Mouse (Mus musculus): ENCODE results near the gene Vmn1r88. TPM values are rescaled to one million over a fixed set of nuclear protein-coding genes. Genes with fewer than 3 reads are reported as not detected.

Gene Vmn1r88
- not detected in 3 replicates for total RNA-seq (2017)

DNA sequence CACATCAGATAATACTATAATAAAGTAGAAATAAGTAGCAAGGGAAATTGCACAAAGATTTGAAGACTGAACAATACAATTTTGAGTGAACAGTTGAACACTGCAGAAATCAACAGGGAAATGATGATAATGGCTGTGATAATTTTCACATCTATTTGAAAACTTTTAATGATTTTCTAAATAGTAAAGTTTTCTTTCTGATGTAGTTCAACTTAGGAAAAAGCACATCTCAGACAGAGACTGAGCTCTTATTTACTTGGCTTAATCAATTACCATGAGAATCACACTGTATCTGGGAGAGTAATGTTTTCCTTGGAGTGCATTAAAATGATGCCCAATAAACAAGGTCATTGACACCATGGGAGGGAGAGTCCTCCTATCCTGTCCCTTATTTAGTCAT lies at the start of gene Vmn1r88:
Gene Vmn1r88, plus strand, starts transcription at position 301 of the 400 bp plus-strand sequence.
- ATAC-seq (replicated peaks; ENCODE audit: insufficient number of reproducible peaks, low FRiP score, low TSS enrichment, poor library complexity, severe bottlenecking), result no peak

GRCm38 (mm10) chr7:13119817-13120216 lies 39.6 kb upstream of the Vmn1r88 start, which contains the start of gene Vmn1r86:
TSS of gene Vmn1r86 (minus strand) at chr7:13119917.
- ATAC-seq (replicated peaks; ENCODE audit: insufficient number of reproducible peaks, low FRiP score, low TSS enrichment, poor library complexity, severe bottlenecking), result no peak

DNA sequence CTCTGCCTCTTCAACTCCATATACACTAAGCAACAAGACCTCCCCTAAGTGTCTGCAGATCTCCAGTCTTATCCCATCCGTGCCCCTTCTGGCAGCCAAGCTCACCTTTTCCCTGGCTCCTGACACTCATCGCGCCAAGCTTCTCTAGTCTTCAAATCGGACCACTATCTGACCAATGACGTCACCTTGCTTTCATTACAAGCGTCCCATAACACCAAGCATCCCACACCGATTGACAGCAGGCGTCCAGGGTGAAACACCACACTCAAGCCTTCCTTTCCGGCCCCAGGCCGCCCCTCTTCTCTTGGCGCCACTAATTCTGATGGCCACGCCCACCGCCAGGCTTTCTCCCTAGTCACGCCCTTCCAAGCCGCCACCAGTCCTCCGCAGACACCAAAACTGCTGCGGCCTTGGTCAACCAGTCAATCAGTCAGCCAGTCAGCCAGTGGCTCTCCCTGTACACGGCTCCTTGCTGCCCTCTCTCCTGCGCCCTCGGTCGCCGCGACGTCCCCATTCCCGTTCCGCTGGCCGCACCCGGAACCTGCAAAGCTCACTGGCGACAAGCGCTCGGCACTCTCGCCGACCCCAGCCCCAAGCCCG lies 35.7 kb upstream of the Vmn1r88 start:
- ATAC-seq (replicated peaks; ENCODE audit: insufficient number of reproducible peaks, low FRiP score, low TSS enrichment, poor library complexity, severe bottlenecking), result peak; percentile 70

GRCm38 (mm10) chr7:13131856-13132255 lies 27.5 kb upstream of the Vmn1r88 start:
- ATAC-seq (replicated peaks; ENCODE audit: insufficient number of reproducible peaks, low FRiP score, low TSS enrichment, poor library complexity, severe bottlenecking), result no peak

DNA sequence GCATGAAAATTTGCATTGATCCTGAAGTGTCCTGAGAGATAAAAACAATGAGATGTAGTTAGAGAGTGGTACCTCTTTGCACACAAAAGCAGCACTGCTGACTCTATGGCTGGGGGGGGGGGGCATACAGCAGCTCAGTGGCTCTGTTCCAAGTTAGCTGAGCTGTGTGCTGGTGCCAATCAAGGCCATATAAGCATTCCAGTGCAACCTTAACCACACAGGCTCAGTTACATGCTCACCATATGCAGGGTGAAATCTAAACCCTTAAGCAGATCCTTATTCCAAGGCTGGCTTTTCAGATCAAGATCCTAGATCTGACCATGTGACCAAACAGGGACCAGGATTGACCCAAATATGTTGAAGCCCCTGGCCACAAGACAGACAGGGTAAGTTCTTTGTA lies 22.0 kb upstream of the Vmn1r88 start:
- no peak for ATAC-seq (replicated peaks; ENCODE audit: insufficient number of reproducible peaks, low FRiP score, low TSS enrichment, poor library complexity, severe bottlenecking)

DNA sequence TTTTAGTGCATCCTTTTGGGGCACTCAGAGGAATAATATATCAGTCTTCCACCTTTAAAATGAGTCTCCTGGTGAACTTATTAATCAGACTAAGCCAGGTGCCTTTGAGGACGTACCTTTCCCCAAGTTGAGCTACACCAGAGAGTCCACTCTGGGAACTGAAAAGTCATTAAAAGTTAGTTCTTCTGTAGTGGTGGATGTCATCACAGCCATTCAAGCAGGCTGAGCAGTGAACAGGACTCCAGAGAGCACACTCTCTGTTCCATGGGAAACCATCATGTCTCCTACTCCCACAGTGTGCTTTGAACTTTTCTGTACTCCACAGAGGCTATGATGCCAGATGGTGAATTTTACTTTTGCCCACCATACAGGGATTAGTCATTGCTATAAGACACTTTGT lies 19.3 kb upstream of the Vmn1r88 start, which contains the start of gene Vmn1r87:
Gene Vmn1r87, minus strand, starts transcription at position 101 of the 400 bp plus-strand sequence.
- ATAC-seq (replicated peaks; ENCODE audit: insufficient number of reproducible peaks, low FRiP score, low TSS enrichment, poor library complexity, severe bottlenecking), result no peak

- ATAC-seq (replicated peaks; ENCODE audit: insufficient number of reproducible peaks, low FRiP score, low TSS enrichment, poor library complexity, severe bottlenecking), result no peak
Observed at GRCm38 (mm10) chr7:13212720-13213119, 53.4 kb downstream of the Vmn1r88 start, which contains the start of gene Vmn1r89. TSS of gene Vmn1r89 (plus strand) at chr7:13213020.

Other genes starting within 250 kb of the Vmn1r88 start
- gene Rps5, start 237.3 kb upstream of the Vmn1r88 start, total RNA-seq (2017), result 534 to 585 TPM (median 572 TPM) in 3 replicates
- gene Rnf225, start 232.2 kb upstream of the Vmn1r88 start, total RNA-seq (2017), result 0.53 TPM in 1 of 3 replicates, not detected in the others
- 0.96 to 4.5 TPM (median 1.9 TPM) in 3 replicates for gene Zfp324, start 193.7 kb upstream of the Vmn1r88 start, total RNA-seq (2017)
- 0.43 to 1.3 TPM (median 1.0 TPM) in 3 replicates for gene Zfp446, start 181.7 kb upstream of the Vmn1r88 start, total RNA-seq (2017)
- gene Slc27a5, start 161.4 kb upstream of the Vmn1r88 start, total RNA-seq (2017), result 1.6 TPM in 1 of 3 replicates, not detected in the others
- 150 to 169 TPM (median 158 TPM) in 3 replicates for gene Trim28, start 160.5 kb upstream of the Vmn1r88 start, total RNA-seq (2017)
- gene Zbtb45, start 149.5 kb upstream of the Vmn1r88 start, total RNA-seq (2017), result 3.6 to 5.7 TPM (median 3.8 TPM) in 3 replicates
- gene Chmp2a, start 124.8 kb upstream of the Vmn1r88 start, total RNA-seq (2017), result 277 to 386 TPM (median 313 TPM) in 3 replicates
- gene Ube2m, start 121.3 kb upstream of the Vmn1r88 start, total RNA-seq (2017), result 44.8 to 67.8 TPM (median 54.9 TPM) in 3 replicates
- gene Mzf1, start 104.8 kb upstream of the Vmn1r88 start, total RNA-seq (2017), result 0.19 to 0.48 TPM in 2 of 3 replicates, not detected in the other
- not detected in 3 replicates for gene Vmn1r85, start 64.4 kb upstream of the Vmn1r88 start, total RNA-seq (2017)
- not detected in 3 replicates for gene Vmn1r86, start 39.7 kb upstream of the Vmn1r88 start, total RNA-seq (2017)
- gene Vmn1r87, start 19.4 kb upstream of the Vmn1r88 start, total RNA-seq (2017), result not detected in 3 replicates
- not detected in 3 replicates for gene Vmn1r89, start 53.5 kb downstream of the Vmn1r88 start, total RNA-seq (2017)
- 6.6 to 17.0 TPM (median 6.6 TPM) in 3 replicates for gene Lig1, start 117.7 kb downstream of the Vmn1r88 start, total RNA-seq (2017)
- 0.95 to 5.6 TPM (median 3.5 TPM) in 3 replicates for gene Zswim9, start 119.2 kb downstream of the Vmn1r88 start, total RNA-seq (2017)
- 0.10 TPM in 1 of 3 replicates, not detected in the others for gene Pla2g4c, start 165.1 kb downstream of the Vmn1r88 start, total RNA-seq (2017)
- not detected in 3 replicates for gene Cabp5, start 238.6 kb downstream of the Vmn1r88 start, total RNA-seq (2017)